Mouse (Mus musculus): Measurements from ENCODE around the gene Ooep.
"Not testable (repeated sequence)": the region's sequence is repeated elsewhere in the genome, so short reads cannot be mapped to it uniquely, and the experiment has no call there.

Gene Ooep

DNA sequence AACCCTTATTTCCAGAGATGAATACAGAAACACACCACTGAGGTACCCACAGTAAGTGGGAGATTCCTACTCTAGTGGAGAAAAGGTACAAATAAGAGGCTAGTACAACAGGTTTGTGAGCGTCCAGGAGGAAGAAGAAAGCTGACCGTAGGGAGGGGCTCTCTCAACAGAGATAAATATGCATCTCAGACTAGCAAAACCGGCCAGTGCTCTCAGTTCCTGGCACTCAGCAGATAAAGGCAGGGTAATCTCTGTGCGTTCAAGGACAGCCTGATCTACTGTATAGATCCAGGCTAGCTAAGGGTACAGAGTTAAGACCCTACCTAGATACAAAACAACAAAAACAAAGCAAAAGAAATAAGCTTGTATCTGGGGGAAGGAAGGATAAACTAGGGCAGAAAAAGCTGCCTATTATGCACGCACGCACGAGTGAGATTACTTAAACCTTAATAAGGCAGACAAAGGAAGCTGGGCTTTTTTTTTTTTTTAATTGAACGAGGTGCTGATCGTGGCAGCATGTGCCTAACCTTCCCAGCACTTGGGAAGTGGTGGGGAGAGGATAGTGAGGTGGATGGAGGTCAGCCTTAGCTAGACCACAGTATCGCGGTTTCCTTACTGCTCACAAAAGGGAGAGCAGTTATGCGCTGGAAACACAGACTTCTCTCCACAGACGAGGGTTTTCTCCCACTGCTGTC is 12.5 kb downstream of the Ooep start:
- no peak for DNase-seq

DNA sequence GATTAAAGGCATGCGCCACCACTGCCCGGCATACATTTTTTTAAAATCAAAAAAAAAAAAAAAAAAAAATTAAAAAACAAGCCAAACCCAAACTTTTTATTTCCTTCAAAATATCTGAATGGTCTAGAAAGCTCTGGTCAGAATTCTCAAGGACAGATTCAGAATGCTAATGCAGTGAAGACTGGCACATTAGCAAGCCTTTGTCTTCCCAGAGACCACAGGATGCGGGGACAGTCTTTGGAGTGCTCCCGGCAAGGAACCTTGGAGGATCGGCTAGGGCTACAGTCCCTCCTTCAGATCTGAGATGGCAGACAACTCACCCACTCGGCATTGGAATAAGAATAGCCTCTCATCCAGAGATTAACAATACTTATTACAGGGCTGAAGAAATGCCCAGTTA is 13.8 kb downstream of the Ooep start:
- no peak for DNase-seq

GRCm38 (mm10) chr9:78363374-78363773 is 15.2 kb downstream of the Ooep start:
- DNase-seq = no peak

DNA sequence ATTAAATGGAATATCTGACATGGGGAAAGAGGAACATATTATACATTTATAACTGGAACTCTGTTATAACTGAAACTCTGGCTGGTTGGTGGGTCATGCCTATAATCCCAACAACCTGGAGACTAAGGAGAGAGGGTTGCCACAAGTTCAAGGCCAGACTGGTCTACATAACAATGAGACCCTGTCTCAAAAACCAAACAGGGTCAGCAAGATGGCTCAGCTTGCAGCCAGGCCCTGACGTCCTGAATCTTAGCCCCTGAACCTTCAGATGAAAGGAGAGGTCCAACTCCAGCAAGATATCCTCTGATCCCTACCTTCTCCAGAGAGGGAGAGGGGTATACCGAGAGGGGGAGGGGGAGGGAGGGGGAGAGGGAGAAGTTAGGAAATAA is 18.0 kb downstream of the Ooep start:
- no peak for DNase-seq

- DNase-seq = no peak
These were observed 18.6 kb downstream of the Ooep start for GRCm38 (mm10) chr9:78359750-78360483.

GRCm38 (mm10) chr9:78358053-78358452 is 20.5 kb downstream of the Ooep start:
- peak; percentile 28 for DNase-seq

DNA sequence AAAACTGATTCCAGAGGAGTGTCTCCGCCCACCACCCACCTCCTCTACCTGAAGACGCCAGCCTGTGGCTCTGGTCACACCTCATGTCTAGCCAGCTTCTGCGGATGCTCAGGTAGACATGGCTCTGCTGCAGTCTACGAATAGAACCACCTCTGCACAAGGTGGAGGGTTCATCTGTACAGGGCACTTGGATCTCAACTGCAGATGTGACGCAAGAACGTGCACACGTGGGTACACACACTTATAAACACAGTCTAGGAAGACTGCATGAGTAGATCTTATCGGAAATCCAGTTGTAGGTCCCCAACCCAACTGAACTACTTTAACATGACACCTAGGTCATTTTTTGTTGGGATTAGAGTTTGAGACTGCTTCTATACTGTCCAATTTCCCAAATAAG is 22.9 kb downstream of the Ooep start, which contains the start of gene Gsta2:
Gene Gsta2, minus strand, starts transcription at position 178 of the 400 bp plus-strand sequence.
- DNase-seq = no peak

DNA sequence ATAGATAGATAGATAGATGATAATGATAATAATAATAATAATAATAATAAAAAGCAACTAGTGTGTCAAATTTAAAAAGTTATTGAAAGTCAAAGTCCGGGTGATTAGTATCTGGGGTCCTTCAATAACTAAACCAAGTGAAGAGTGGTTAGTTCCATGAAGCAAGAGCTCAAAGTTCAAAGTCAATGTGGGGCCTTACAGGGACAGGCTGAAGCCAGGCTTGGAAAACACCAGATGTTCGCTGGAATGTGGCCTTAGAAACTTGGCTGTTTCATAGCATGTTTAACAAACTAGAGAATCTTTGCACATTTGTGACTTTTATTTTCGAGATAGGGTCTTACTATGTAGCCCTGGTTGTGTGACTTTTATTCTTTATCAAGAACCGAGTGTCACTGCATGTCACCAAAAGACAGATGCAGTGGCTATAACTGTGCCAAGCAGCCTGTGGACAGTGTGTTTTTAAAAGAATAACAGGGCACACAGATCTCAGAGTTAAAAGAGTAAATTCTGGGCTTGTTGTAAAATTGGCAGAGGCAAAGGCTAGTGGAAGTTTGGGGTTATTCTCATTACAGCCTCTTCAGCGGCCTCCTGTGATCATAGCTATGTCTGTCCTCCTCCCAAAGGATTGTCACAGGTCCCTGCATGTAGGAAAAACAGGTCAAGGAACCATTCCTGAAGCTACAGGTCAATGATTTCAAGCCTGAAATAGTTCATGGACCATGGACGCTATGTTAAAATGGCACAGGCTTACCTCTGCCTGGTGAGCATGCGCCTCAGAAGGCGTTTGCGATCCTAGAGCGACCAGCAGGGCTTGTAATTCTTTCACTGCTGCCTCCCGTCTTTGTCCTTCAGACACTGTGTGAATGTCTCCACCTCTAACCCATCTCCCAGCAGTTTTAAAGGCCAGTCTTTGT is 23.6 kb downstream of the Ooep start:
- no peak for DNase-seq

DNA sequence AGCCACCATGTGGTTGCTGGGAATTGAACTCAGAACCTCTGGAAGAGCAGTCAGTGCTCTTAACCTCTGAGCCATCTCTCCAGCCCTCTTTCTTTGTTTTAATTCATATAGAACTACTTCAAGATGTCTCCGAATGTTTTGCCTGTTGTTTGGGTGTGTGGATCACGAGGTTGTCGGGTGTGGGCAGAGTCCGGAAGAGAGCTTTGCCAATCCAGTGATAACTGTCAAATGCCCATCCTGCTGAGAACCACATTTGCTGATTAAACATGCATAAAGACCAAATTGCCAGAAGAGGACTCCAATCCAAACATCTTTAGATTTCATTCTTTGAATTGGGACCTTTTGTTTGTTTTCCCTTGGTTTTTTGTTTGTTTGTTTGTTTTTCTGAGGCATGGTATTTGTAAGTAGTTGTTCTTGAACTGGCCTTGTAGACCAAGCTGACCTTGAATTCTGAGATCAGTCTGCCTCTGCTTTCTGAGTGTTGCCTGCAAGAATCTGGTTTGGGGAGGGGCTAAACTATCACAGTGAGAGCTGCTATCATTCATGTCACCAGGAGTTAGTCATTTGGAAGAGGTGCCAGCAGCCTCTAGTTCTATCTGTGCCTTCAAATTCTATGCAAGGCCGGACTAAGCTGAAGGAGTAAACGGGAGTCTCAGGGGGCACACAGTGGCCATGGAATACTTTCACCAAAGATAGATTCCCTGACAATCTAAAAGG is 26.9 kb downstream of the Ooep start:
- no peak for DNase-seq

GRCm38 (mm10) chr9:78350007-78350406 is 28.5 kb downstream of the Ooep start:
- not testable (repeated sequence) for DNase-seq

- DNase-seq = not testable (repeated sequence)
These were observed 29.4 kb downstream of the Ooep start for GRCm38 (mm10) chr9:78349141-78349540.

- not testable (repeated sequence) for DNase-seq
These were observed 30.1 kb downstream of the Ooep start for GRCm38 (mm10) chr9:78348206-78349004.

DNA sequence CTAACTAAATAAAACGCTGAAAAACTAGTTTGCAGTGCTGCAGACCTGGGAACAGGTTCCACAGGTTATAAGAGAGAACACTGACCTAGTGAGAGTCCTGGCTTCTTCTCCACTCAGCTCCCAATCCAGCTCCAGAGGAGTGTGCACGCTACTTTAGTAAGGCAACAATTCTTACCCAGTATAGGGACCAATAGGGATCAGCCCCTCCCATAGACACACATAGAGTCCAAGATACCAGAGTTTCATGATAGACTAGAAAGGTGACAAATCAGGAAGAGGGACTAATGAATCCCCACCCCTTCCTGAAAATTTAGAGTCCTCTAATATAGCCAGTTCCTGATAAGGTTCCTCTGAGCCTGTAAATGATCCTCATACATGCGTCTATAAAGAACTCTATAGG is 31.5 kb downstream of the Ooep start:
- DNase-seq = no peak

- DNase-seq = not testable (repeated sequence)
These were observed 33.3 kb downstream of the Ooep start for GRCm38 (mm10) chr9:78345235-78345634.

DNA sequence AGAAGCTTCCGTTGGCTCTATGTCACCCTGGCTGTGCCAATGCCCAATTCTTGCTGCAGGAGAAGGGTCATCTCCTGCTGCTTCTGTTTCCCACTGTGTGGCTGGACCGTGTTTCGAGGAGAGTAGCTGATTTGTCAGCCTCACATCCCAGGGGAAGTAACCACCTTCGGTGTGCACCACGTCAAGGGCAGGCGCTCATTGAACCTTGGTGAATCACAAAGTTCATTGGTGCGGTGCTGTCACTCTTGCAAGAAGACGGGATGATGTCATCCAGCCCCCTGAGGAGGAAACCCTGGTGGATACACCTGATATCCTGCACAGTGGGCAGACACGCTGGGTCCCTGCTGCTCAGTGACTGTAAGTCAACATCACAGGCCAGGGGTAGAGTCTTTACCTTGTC is 35.5 kb downstream of the Ooep start:
- not testable (repeated sequence) for DNase-seq

GRCm38 (mm10) chr9:78342494-78342893 is 36.0 kb downstream of the Ooep start:
- not testable (repeated sequence) for DNase-seq

DNA sequence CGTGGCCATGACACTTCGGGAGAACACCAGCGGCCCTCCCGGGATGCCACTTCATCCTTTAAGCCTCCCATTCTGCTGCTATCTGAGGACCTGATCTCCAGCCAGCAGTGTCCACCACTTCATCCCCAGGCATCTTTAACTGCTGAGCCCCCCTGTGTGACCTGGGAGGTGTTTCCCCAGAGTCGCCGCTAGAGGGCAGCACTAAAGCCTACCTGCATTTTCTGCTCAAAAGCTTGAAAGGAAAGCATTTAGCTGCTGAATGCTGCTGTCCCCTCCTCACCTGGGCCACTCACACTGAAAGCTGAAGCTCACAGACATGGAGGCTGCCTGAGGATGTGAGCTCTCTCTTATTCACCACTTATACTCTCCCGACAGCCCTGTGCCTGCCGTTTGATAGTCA is 38.2 kb downstream of the Ooep start:
- peak; percentile 5 for DNase-seq

GRCm38 (mm10) chr9:78337050-78337449 is 41.5 kb downstream of the Ooep start:
- not testable (repeated sequence) for DNase-seq

- not testable (repeated sequence) for DNase-seq
These were observed 51.2 kb downstream of the Ooep start, which contains the start of gene Omt2b for GRCm38 (mm10) chr9:78327289-78327688. Gene Omt2b, plus strand, starts transcription at chr9:78327589.
